Mouse (Mus musculus) hindbrain, embryonic 14.5 days (tissue): ENCODE measurements around the gene Olfm2. TPM values are rescaled to one million over a fixed set of nuclear protein-coding genes. Genes with fewer than 3 reads are reported as not detected.
"Not testable (repeated sequence)": the region's sequence is repeated elsewhere in the genome, so short reads cannot be mapped to it uniquely, and the experiment has no call there.

Experiments used
- ATAC-seq: fragments of 200-750 bp; cut with Nextera tagmentation; 2 replicates; pipeline ENCODE4 v1.8.0; 2017; ENCODE audit warnings: moderate number of reproducible peaks, mild to moderate bottlenecking, moderate TSS enrichment, moderate library complexity; ENCODE audit not compliant: low FRiP score
- DNase-seq: peaks from one replicate; pipeline ENCODE4 v3.0.0-alpha.2; 2015; ENCODE audit warnings: low spot score
- H3K27ac ChIP-seq: fragments of 300-500 bp; sonication (generic); 2 replicates; pipeline ENCODE4 v1.5.1; 2014; ENCODE audit warnings: mild to moderate bottlenecking, moderate library complexity
- H3K27me3 ChIP-seq: fragments of 300-500 bp; sonication (generic); 2 replicates; pipeline ENCODE4 v1.6.1; 2014; ENCODE audit warnings: mild to moderate bottlenecking, low read length, mixed read lengths; ENCODE audit not compliant: control insufficient read depth, insufficient read depth
- H3K36me3 ChIP-seq: fragments of 300-500 bp; sonication (generic); replicated peaks from 2 replicates; pipeline ENCODE4 v1.6.1; 2014; ENCODE audit not compliant: control insufficient read depth, insufficient read depth
- H3K4me1 ChIP-seq: fragments of 300-500 bp; sonication (generic); replicated peaks from 2 replicates; pipeline ENCODE4 v1.6.1; 2014; ENCODE audit warnings: antibody characterized with exemption, low read length, mixed read lengths; ENCODE audit not compliant: control insufficient read depth, insufficient read depth
- H3K4me2 ChIP-seq: fragments of 300-500 bp; sonication (generic); replicated peaks from 2 replicates; pipeline ENCODE4 v1.6.1; 2014; ENCODE audit warnings: mild to moderate bottlenecking, moderate library complexity
- H3K4me3 ChIP-seq: fragments of 300-500 bp; sonication (generic); replicated peaks from 2 replicates; pipeline ENCODE4 v1.5.1; 2014; ENCODE audit warnings: mild to moderate bottlenecking, low read length
- H3K9ac ChIP-seq: fragments of 300-500 bp; sonication (generic); 2 replicates; pipeline ENCODE4 v1.6.1; 2014
- H3K9me3 ChIP-seq: fragments of 300-500 bp; sonication (generic); 2 replicates; pipeline ENCODE4 v1.6.1; 2016; ENCODE audit warnings: low read length; ENCODE audit not compliant: control insufficient read depth
- WGBS: fragments of 180-500 bp; shearing (Covaris S2); extraction: QIAGEN DNeasy Blood & Tissue Kit; methylation state at CpG from one replicate; pipeline ENCODE4 v1.1.7; 2014; 5-methylcytosine and 5-hydroxymethylcytosine counted together
- polyA plus RNA-seq: library from polyadenylated mRNA; unstranded; fragments of >200 nt; fragmentation: Nextera tagmentation; extraction: Ambion mirVana; gene quantifications from 2 replicates; pipeline ENCODE4 v1.2.1, GENCODE M21; 2014

The Olfm2 gene
- polyA plus RNA-seq, 1 experiment from 2014 or later, result 185 TPM

GRCm38 (mm10) chr9:20641501-20641900 is 104.6 kb downstream of the Olfm2 start:
- H3K27me3 ChIP-seq, result no peaks in the 10 kb centered on the region
- ATAC-seq (no peak), DNase-seq (no peak)
- H3K4me1 ChIP-seq, result peaks cover 23% of the 10 kb centered on the region
- H3K9me3 ChIP-seq, result no peaks in the 10 kb centered on the region
- peaks cover 33% of the 10 kb centered on the region for H3K36me3 ChIP-seq
- H3K4me2 ChIP-seq, result peak overlapping the region; percentile 98
- peak overlapping the region; percentile 84 for H3K9ac ChIP-seq
- peak overlapping the region; percentile 79 for H3K4me3 ChIP-seq
- 36% methylated on average over 6 of the region's 6 CpGs for WGBS
- H3K27ac ChIP-seq, result no peak overlapping the region

- no peaks in the 10 kb centered on the region for H3K9me3 ChIP-seq
- H3K4me3 ChIP-seq, result no peak overlapping the region
- no peak overlapping the region for H3K9ac ChIP-seq
- H3K27ac ChIP-seq, result no peak overlapping the region
- H3K4me1 ChIP-seq, result peaks cover 13% of the 10 kb centered on the region
- no peaks in the 10 kb centered on the region for H3K27me3 ChIP-seq
- ATAC-seq, result no peak
- no peak overlapping the region for H3K4me2 ChIP-seq
- 91% methylated on average over 4 of the region's 4 CpGs for WGBS
- peaks cover 26% of the 10 kb centered on the region for H3K36me3 ChIP-seq
- DNase-seq, result no peak
Observed at GRCm38 (mm10) chr9:20639486-20639885, 106.7 kb downstream of the Olfm2 start.

- ATAC-seq, result no peak
- H3K27ac ChIP-seq, result no peak overlapping the region
Observed at GRCm38 (mm10) chr9:20638552-20638951, 107.6 kb downstream of the Olfm2 start.

DNA sequence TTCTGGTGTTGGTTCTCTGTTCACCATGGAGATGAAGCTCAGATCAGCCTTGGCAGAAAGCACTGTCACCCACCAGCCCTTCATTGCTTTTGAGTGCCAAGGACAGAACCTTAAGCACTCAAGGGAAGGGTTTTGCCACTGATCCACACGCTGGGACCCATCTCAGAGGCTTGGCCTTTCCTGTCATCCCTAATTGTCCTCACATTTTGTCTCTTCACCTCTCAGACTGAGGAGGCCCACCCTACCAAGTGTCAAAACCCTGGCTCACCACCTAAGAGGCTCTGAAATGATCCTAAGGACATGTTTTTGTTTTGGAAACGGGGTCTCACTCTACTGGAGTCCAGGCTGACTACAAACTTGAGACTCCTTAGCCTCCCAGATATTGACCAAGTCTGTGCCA is 109.4 kb downstream of the Olfm2 start:
- Histone ChIP-seq H3K27me3 (no peaks in the 10 kb centered on the region), H3K9me3 (no peaks in the 10 kb centered on the region), H3K9ac (no peak overlapping the region), H3K27ac (no peak overlapping the region), H3K36me3 (peaks cover 26% of the 10 kb centered on the region), H3K4me1 (peaks cover 12% of the 10 kb centered on the region), H3K4me3 (no peak overlapping the region), H3K4me2 (no peak overlapping the region)
- no peak for ATAC-seq
- no peak for DNase-seq
- 85% methylated on average over 2 of the region's 2 CpGs for WGBS

More at GRCm38 (mm10) chr9:20638552-20638951, 107.6 kb downstream of the Olfm2 start:
- Histone ChIP-seq H3K4me3 (no peak overlapping the region), H3K9ac (no peak overlapping the region), H3K27me3 (no peaks in the 10 kb centered on the region), H3K4me2 (no peak overlapping the region), H3K4me1 (peaks cover 13% of the 10 kb centered on the region), H3K9me3 (no peaks in the 10 kb centered on the region), H3K36me3 (peaks cover 26% of the 10 kb centered on the region)
- WGBS, result 95% methylated on average over 19 of the region's 19 CpGs
- no peak for DNase-seq

DNA sequence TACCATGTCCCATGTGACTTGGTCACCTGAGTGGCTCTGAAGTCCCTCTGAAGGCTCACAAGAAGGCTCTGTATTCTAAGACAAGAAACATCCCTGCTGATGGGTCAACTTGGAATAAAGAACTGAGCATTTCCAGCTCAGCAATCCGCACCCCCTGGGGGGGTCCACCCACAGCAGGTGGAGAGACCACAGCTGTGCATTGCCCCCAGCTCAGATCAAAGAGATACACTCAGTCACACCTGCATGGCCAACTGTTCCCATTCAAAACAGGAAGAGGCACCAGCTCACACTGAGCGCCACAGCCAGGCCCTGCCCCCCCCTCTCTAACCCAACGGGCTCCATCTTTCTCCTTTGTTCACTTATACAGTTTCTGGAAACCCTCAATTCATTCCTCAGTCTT is 109.9 kb downstream of the Olfm2 start:
- 77% methylated on average over 3 of the region's 3 CpGs for WGBS
- peaks cover 26% of the 10 kb centered on the region for H3K36me3 ChIP-seq
- H3K27ac ChIP-seq, result no peak overlapping the region
- ATAC-seq, result peak; percentile 35; the same call in 1 of the 2 replicates
- no peaks in the 10 kb centered on the region for H3K9me3 ChIP-seq
- H3K4me1 ChIP-seq, result peaks cover 6% of the 10 kb centered on the region
- no peak overlapping the region for H3K4me3 ChIP-seq
- H3K9ac ChIP-seq, result no peak overlapping the region
- no peak overlapping the region for H3K4me2 ChIP-seq
- no peak for DNase-seq
- no peaks in the 10 kb centered on the region for H3K27me3 ChIP-seq

- H3K4me1 ChIP-seq, H3K9ac ChIP-seq, H3K9me3 ChIP-seq, DNase-seq, H3K27me3 ChIP-seq, H3K4me3 ChIP-seq, H3K27ac ChIP-seq, ATAC-seq, H3K4me2 ChIP-seq: not testable (repeated sequence)
- H3K36me3 ChIP-seq, result peaks cover 26% of the 10 kb centered on the region
- 86% methylated on average over 8 of the region's 8 CpGs for WGBS
Observed at GRCm38 (mm10) chr9:20635676-20636075, 110.5 kb downstream of the Olfm2 start.

DNA sequence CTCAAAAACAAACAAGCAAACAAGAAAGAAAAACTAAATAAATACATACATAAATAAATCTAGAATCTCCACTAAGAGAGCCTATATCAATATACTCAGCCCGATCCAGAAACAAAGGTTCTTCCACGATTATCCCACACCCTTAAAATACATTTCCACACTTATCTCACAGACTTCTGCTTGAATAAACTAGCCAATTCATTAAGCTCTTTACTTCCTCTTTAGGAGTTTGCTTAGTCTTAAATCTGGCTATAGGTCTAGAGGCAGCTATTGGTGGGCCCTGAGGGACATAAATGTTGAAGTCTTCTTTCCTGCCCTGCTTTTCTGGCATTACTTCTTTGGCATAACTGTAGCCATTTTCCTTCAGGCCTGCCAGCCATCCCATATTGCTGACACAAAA is 114.8 kb downstream of the Olfm2 start:
- 0 out of 2 replicates have a peak, but pooled peaks cover 3% of the 10 kb centered on the region for H3K36me3 ChIP-seq
- H3K4me3 ChIP-seq, result no peak overlapping the region
- no peak for ATAC-seq
- 95% methylated on average over 2 of the region's 2 CpGs for WGBS
- H3K9me3 ChIP-seq, result no peaks in the 10 kb centered on the region
- no peak overlapping the region for H3K9ac ChIP-seq
- no peaks in the 10 kb centered on the region for H3K4me1 ChIP-seq
- no peak for DNase-seq
- H3K4me2 ChIP-seq, result no peak overlapping the region
- no peak overlapping the region for H3K27ac ChIP-seq
- no peaks in the 10 kb centered on the region for H3K27me3 ChIP-seq

Other genes with a start within 250 kb of the Olfm2 start
- gene Zfp266, start 224.9 kb downstream of the Olfm2 start, polyA plus RNA-seq, result 90.6 and 92.2 TPM in 2 replicates
- 43.0 and 44.7 TPM in 2 replicates for gene Zfp846, start 165.1 kb downstream of the Olfm2 start, polyA plus RNA-seq
- gene Ubl5, start 103.5 kb downstream of the Olfm2 start, polyA plus RNA-seq, result 414 and 480 TPM in 2 replicates
- gene Fbxl12, start 101.6 kb downstream of the Olfm2 start, polyA plus RNA-seq, result 10.2 and 10.5 TPM in 2 replicates
- gene Pin1, start 94.3 kb downstream of the Olfm2 start, polyA plus RNA-seq, result 64.5 and 64.6 TPM in 2 replicates
- gene Col5a3, start 68.7 kb upstream of the Olfm2 start, polyA plus RNA-seq, result 0.66 and 0.74 TPM in 2 replicates
- gene Rdh8, start 72.2 kb upstream of the Olfm2 start, polyA plus RNA-seq, result not detected in 2 replicates
- gene A230050P20Rik, start 122.3 kb upstream of the Olfm2 start, polyA plus RNA-seq, result 5.8 and 6.9 TPM in 2 replicates
- 11.8 and 12.8 TPM in 2 replicates for gene Angptl6, start 133.4 kb upstream of the Olfm2 start, polyA plus RNA-seq
- gene Ppan, start 141.8 kb upstream of the Olfm2 start, polyA plus RNA-seq, result 39.5 and 40.5 TPM in 2 replicates
- gene Eif3g, start 152.3 kb upstream of the Olfm2 start, polyA plus RNA-seq, result 216 and 231 TPM in 2 replicates
- gene Dnmt1, start 213.5 kb upstream of the Olfm2 start, polyA plus RNA-seq, result 37.8 and 41.1 TPM in 2 replicates
- gene S1pr2, start 230.4 kb upstream of the Olfm2 start, polyA plus RNA-seq, result 8.6 and 8.8 TPM in 2 replicates